In genomic region chr7:24599211-24600067, GRCm38 (mm10) we compare ENCODE assay signal across 12 mouse cellular contexts. TPM values are rescaled to one million over a fixed set of nuclear protein-coding genes. Genes with fewer than 3 reads are reported as not detected.
DNase-seq lines count a peak whose midpoint lies in the region; ATAC-seq and TF ChIP-seq lines count a peak whose summit lies in the region.
"Had no signal": no experiment of that assay in that cellular context is flagged by ENCODE, and none has a peak within 500 bp of the region (broad histone marks: within the 10 kb centered on the region; RNA-seq: fewer than 3 reads in every experiment).

No protein-coding gene starts in this region.

- no peak for DNase-seq in forebrain, postnatal 0 days
- no peak for DNase-seq in forebrain, embryonic 14.5 days (ENCODE audit: low spot score)
- DNase-seq in lung, adult 18-20 months, result peak; percentile 38 to 69
- DNase-seq in lung, postnatal 14 days, result no peak
- DNase-seq in adrenal gland, postnatal 36 days, result peak; percentile 46 to 52
- DNase-seq in hindbrain, postnatal 0 days (ENCODE audit: low spot score), result no peak
- DNase-seq in ovary, postnatal 14 days (ENCODE audit: low spot score), result no peak

- H3K4me2 ChIP-seq in forebrain, postnatal 0 days (ENCODE audit: low read depth), result no peak overlapping the region
- H3K4me2 ChIP-seq in forebrain, embryonic 14.5 days (ENCODE audit: low read length), result no peak overlapping the region
- no peak overlapping the region for H3K4me2 ChIP-seq in hindbrain, postnatal 0 days (ENCODE audit: low read depth, low read length)
- H3K4me2 ChIP-seq: embryonic facial prominence, embryonic 15.5 days; hindbrain, embryonic 13.5 days; limb, embryonic 13.5 days had no signal

- H3K36me3 ChIP-seq in forebrain, postnatal 0 days (ENCODE audit: insufficient read depth), result no peaks in the 10 kb centered on the region
- no peaks in the 10 kb centered on the region for H3K36me3 ChIP-seq in forebrain, embryonic 14.5 days (ENCODE audit: control insufficient read depth, insufficient read depth, low read length)
- H3K36me3 ChIP-seq in small intestine, adult 2 months (ENCODE audit: control insufficient read depth, insufficient read depth, low read length), result no peaks in the 10 kb centered on the region
- no peaks in the 10 kb centered on the region for H3K36me3 ChIP-seq in hindbrain, postnatal 0 days (ENCODE audit: insufficient read depth, low read length)
- H3K36me3 ChIP-seq: embryonic facial prominence, embryonic 15.5 days; hindbrain, embryonic 13.5 days had no signal

- no peaks in the 10 kb centered on the region for H3K27me3 ChIP-seq in forebrain, postnatal 0 days (ENCODE audit: insufficient read depth, low read length)
- no peaks in the 10 kb centered on the region for H3K27me3 ChIP-seq in forebrain, embryonic 14.5 days (replicated peaks; ENCODE audit: control insufficient read depth, insufficient read depth, low read length)
- H3K27me3 ChIP-seq in small intestine, adult 2 months (ENCODE audit: control insufficient read depth, insufficient read depth, low read length), result no peaks in the 10 kb centered on the region
- no peaks in the 10 kb centered on the region for H3K27me3 ChIP-seq in hindbrain, postnatal 0 days (ENCODE audit: insufficient read depth, low read length)

- no peak overlapping the region for H3K4me3 ChIP-seq in forebrain, postnatal 0 days (ENCODE audit: low read depth, low read length)
- H3K4me3 ChIP-seq in forebrain, embryonic 14.5 days (ENCODE audit: low read depth, low read length), result no peak overlapping the region
- no peak overlapping the region for H3K4me3 ChIP-seq in small intestine, adult 2 months (ENCODE audit: low read depth, low read length)
- H3K4me3 ChIP-seq in hindbrain, postnatal 0 days (ENCODE audit: low read length), result no peak overlapping the region
- H3K4me3 ChIP-seq: embryonic facial prominence, embryonic 15.5 days; hindbrain, embryonic 13.5 days; limb, embryonic 13.5 days had no signal

- no peak for ATAC-seq in forebrain, postnatal 0 days
- no peak for ATAC-seq in forebrain, embryonic 14.5 days
- ATAC-seq in hindbrain, postnatal 0 days, result no peak

- WGBS in forebrain, postnatal 0 days, result 80% methylated on average over 15 of the region's 15 CpGs
- 79% methylated on average over 15 of the region's 15 CpGs for WGBS in forebrain, embryonic 14.5 days
- 72% methylated on average over 15 of the region's 15 CpGs for WGBS in small intestine, adult 2 months
- WGBS in hindbrain, postnatal 0 days, result 77% methylated on average over 15 of the region's 15 CpGs

- TF ChIP-seq POLR2A in small intestine, adult 2 months (IDR thresholded peaks at IDR 0.05; ENCODE audit: low read depth, low read length), result no peak

- H3K9me3 ChIP-seq in forebrain, postnatal 0 days (ENCODE audit: low read length), result no peaks in the 10 kb centered on the region
- no peaks in the 10 kb centered on the region for H3K9me3 ChIP-seq in forebrain, embryonic 14.5 days (replicated peaks; ENCODE audit: control insufficient read depth, low read length)
- H3K9me3 ChIP-seq in hindbrain, postnatal 0 days (ENCODE audit: low read length), result no peaks in the 10 kb centered on the region
- H3K9me3 ChIP-seq: embryonic facial prominence, embryonic 15.5 days; hindbrain, embryonic 13.5 days; limb, embryonic 13.5 days had no signal

- no peak overlapping the region for H3K27ac ChIP-seq in forebrain, postnatal 0 days (ENCODE audit: low read depth, low read length)
- H3K27ac ChIP-seq in forebrain, embryonic 14.5 days (ENCODE audit: low read depth, low read length), result no peak overlapping the region
- no peak overlapping the region for H3K27ac ChIP-seq in small intestine, adult 2 months (ENCODE audit: insufficient read depth, low read depth, low read length)
- H3K27ac ChIP-seq in hindbrain, postnatal 0 days, result no peak overlapping the region
- H3K27ac ChIP-seq: embryonic facial prominence, embryonic 15.5 days; hindbrain, embryonic 13.5 days; limb, embryonic 13.5 days had no signal

- peak; percentile 23; the same call in 1 of the 2 replicates for TF ChIP-seq CTCF in forebrain, postnatal 0 days (IDR thresholded peaks at IDR 0.05; ENCODE audit: low read depth)
- TF ChIP-seq CTCF in small intestine, adult 2 months (IDR thresholded peaks at IDR 0.05; ENCODE audit: extremely low read depth, insufficient read length, insufficient replicate concordance, low read depth, low read length), result peak; percentile 45; the same call in 1 of the 2 replicates
- no peak for TF ChIP-seq CTCF in hindbrain, postnatal 0 days (IDR thresholded peaks at IDR 0.05; ENCODE audit: low read depth)

- H3K4me1 ChIP-seq in forebrain, postnatal 0 days (ENCODE audit: insufficient read depth), result peaks cover 6% of the 10 kb centered on the region; the same call in 1 of the 2 replicates
- peaks cover 1% of the 10 kb centered on the region; the same call in 1 of the 2 replicates for H3K4me1 ChIP-seq in forebrain, embryonic 14.5 days (ENCODE audit: control insufficient read depth, insufficient read depth, low read length)
- peaks cover 4% of the 10 kb centered on the region; the same call in 1 of the 2 replicates for H3K4me1 ChIP-seq in small intestine, adult 2 months (ENCODE audit: control insufficient read depth, insufficient read depth, insufficient read length, low read length)
- H3K4me1 ChIP-seq in hindbrain, postnatal 0 days (ENCODE audit: insufficient read depth, low read length), result peaks cover 7% of the 10 kb centered on the region; the same call in 1 of the 2 replicates

- H3K9ac ChIP-seq in forebrain, postnatal 0 days, result no peak overlapping the region
- no peak overlapping the region for H3K9ac ChIP-seq in forebrain, embryonic 14.5 days (ENCODE audit: low read length)
- no peak overlapping the region for H3K9ac ChIP-seq in hindbrain, postnatal 0 days (replicated peaks; ENCODE audit: low read length)
- H3K9ac ChIP-seq: embryonic facial prominence, embryonic 15.5 days; hindbrain, embryonic 13.5 days; limb, embryonic 13.5 days had no signal

RNA-seq across cellular contexts. Expression of gene Phldb3, which starts 11.1 kb away (rescaled TPM):
- total RNA-seq in forebrain, postnatal 0 days (2014; rRNA removed), result 0.15 TPM in 1 of 2 replicates, not detected in the other
- not detected in 2 replicates for polyA plus RNA-seq in forebrain, postnatal 0 days (2015; fragmentation: Nextera tagmentation; extraction: Ambion mirVana)
- polyA plus RNA-seq in forebrain, embryonic 14.5 days (2014; fragmentation: Nextera tagmentation; extraction: Ambion mirVana), result not detected in 2 replicates
- 1 to 10 TPM; 5.4 to 5.8 TPM for total RNA-seq in adrenal gland, postnatal 36 days (2021)
- 2.3 and 7.5 TPM in 2 replicates for polyA plus RNA-seq in small intestine, adult 2 months (2012; rRNA removed)
- total RNA-seq in hindbrain, postnatal 0 days (2014; rRNA removed), result 0.11 and 0.73 TPM in 2 replicates
- not detected in 2 replicates for polyA plus RNA-seq in hindbrain, postnatal 0 days (2015; fragmentation: Nextera tagmentation; extraction: Ambion mirVana)
- polyA plus RNA-seq: hindbrain, embryonic 13.5 days had no signal

RNA-seq across cellular contexts. Expression of gene Zfp575, which starts 12.0 kb away (rescaled TPM):
- total RNA-seq in forebrain, postnatal 0 days (2014; rRNA removed), result 0.38 and 1.2 TPM in 2 replicates
- 19.4 and 24.8 TPM in 2 replicates for polyA plus RNA-seq in forebrain, postnatal 0 days (2015; fragmentation: Nextera tagmentation; extraction: Ambion mirVana)
- polyA plus RNA-seq in forebrain, embryonic 14.5 days (2014; fragmentation: Nextera tagmentation; extraction: Ambion mirVana), result 3.3 and 6.6 TPM in 2 replicates
- total RNA-seq in adrenal gland, postnatal 36 days (2021), result under 1 TPM in 1 of 2 experiments, not detected in 1; 0.30 TPM
- polyA plus RNA-seq in small intestine, adult 2 months (2012; rRNA removed), result 0.62 and 0.79 TPM in 2 replicates
- 1.0 and 1.2 TPM in 2 replicates for total RNA-seq in hindbrain, postnatal 0 days (2014; rRNA removed)
- 20.3 and 21.0 TPM in 2 replicates for polyA plus RNA-seq in hindbrain, postnatal 0 days (2015; fragmentation: Nextera tagmentation; extraction: Ambion mirVana)
- total RNA-seq: neutrophil, adult 5-6 weeks had no signal

RNA-seq across cellular contexts. Expression of gene Ethe1, which starts 12.1 kb away (rescaled TPM):
- total RNA-seq in forebrain, postnatal 0 days (2014; rRNA removed), result 24.2 and 25.8 TPM in 2 replicates
- 24.3 and 26.8 TPM in 2 replicates for polyA plus RNA-seq in forebrain, postnatal 0 days (2015; fragmentation: Nextera tagmentation; extraction: Ambion mirVana)
- polyA plus RNA-seq in forebrain, embryonic 14.5 days (2014; fragmentation: Nextera tagmentation; extraction: Ambion mirVana), result 22.6 and 23.2 TPM in 2 replicates
- 10 to 100 TPM; 27.9 to 34.2 TPM for total RNA-seq in adrenal gland, postnatal 36 days (2021)
- polyA plus RNA-seq in small intestine, adult 2 months (2012; rRNA removed), result 44.2 and 47.3 TPM in 2 replicates
- total RNA-seq in hindbrain, postnatal 0 days (2014; rRNA removed), result 36.3 and 43.8 TPM in 2 replicates
- 24.4 and 25.3 TPM in 2 replicates for polyA plus RNA-seq in hindbrain, postnatal 0 days (2015; fragmentation: Nextera tagmentation; extraction: Ambion mirVana)

RNA-seq across cellular contexts. Expression of gene Lypd3, which starts 36.9 kb away (rescaled TPM):
- total RNA-seq in forebrain, postnatal 0 days (2014; rRNA removed), result 0.23 and 0.33 TPM in 2 replicates
- 0.67 and 1.3 TPM in 2 replicates for polyA plus RNA-seq in forebrain, postnatal 0 days (2015; fragmentation: Nextera tagmentation; extraction: Ambion mirVana)
- polyA plus RNA-seq in forebrain, embryonic 14.5 days (2014; fragmentation: Nextera tagmentation; extraction: Ambion mirVana), result 0.20 and 0.21 TPM in 2 replicates
- under 1 TPM; 0.36 to 0.92 TPM for total RNA-seq in adrenal gland, postnatal 36 days (2021)
- 0.42 and 0.70 TPM in 2 replicates for polyA plus RNA-seq in small intestine, adult 2 months (2012; rRNA removed)
- 1.3 and 1.4 TPM in 2 replicates for total RNA-seq in hindbrain, postnatal 0 days (2014; rRNA removed)
- polyA plus RNA-seq in hindbrain, postnatal 0 days (2015; fragmentation: Nextera tagmentation; extraction: Ambion mirVana), result 1.2 and 1.3 TPM in 2 replicates
- total RNA-seq: neutrophil, adult 5-6 weeks had no signal
- polyA plus RNA-seq: hindbrain, embryonic 13.5 days had no signal

RNA-seq across cellular contexts. Expression of gene Xrcc1, which starts 53.4 kb away (rescaled TPM):
- 41.1 and 49.8 TPM in 2 replicates for total RNA-seq in forebrain, postnatal 0 days (2014; rRNA removed)
- 42.1 and 48.6 TPM in 2 replicates for polyA plus RNA-seq in forebrain, postnatal 0 days (2015; fragmentation: Nextera tagmentation; extraction: Ambion mirVana)
- 65.1 and 66.6 TPM in 2 replicates for polyA plus RNA-seq in forebrain, embryonic 14.5 days (2014; fragmentation: Nextera tagmentation; extraction: Ambion mirVana)
- 10 to 100 TPM; 37.6 to 41.3 TPM for total RNA-seq in adrenal gland, postnatal 36 days (2021)
- polyA plus RNA-seq in small intestine, adult 2 months (2012; rRNA removed), result 12.3 and 24.7 TPM in 2 replicates
- total RNA-seq in hindbrain, postnatal 0 days (2014; rRNA removed), result 36.7 and 50.8 TPM in 2 replicates
- polyA plus RNA-seq in hindbrain, postnatal 0 days (2015; fragmentation: Nextera tagmentation; extraction: Ambion mirVana), result 44.0 and 45.1 TPM in 2 replicates

Comparison
In these comparisons a context has a peak if more than half of its experiments do, and no peak if none do; other contexts are left out.
1. DNase-seq: peak in lung, adult 18-20 months (2 of 2) and adrenal gland, postnatal 36 days (2 of 2); none in forebrain, postnatal 0 days (single experiment), forebrain, embryonic 14.5 days (single experiment), lung, postnatal 14 days (single experiment), hindbrain, postnatal 0 days (single experiment) and ovary, postnatal 14 days (single experiment).